Mouse (Mus musculus) c-Kit-positive CD71-negative TER-119-negative erythroid progenitor cells, embryonic 14.5 days (primary cell): ENCODE data around the gene B3gat3.
A peak's percentile ranks its signal among the peaks of the same experiment; 100 is the strongest.
"Not testable (repeated sequence)": the region's sequence is repeated elsewhere in the genome, so short reads cannot be mapped to it uniquely, and the experiment has no call there.

Source experiments
- DNase-seq: peaks from one replicate; pipeline ENCODE4 v3.0.0-alpha.2; 2013; ENCODE audit warnings: low read depth

B3gat3 gene

GRCm38 (mm10) chr19:8920073-8920736 lies at the start of gene B3gat3:
B3gat3 (plus strand) TSS chr19:8920374.
- peak; percentile 81 for DNase-seq

GRCm38 (mm10) chr19:8870381-8870780 lies 49.8 kb upstream of the B3gat3 start:
- not testable (repeated sequence) for DNase-seq

GRCm38 (mm10) chr19:8870838-8871237 lies 49.3 kb upstream of the B3gat3 start:
- no peak for DNase-seq

- DNase-seq: peak; percentile 94
These were observed 48.6 kb upstream of the B3gat3 start, which contains the start of gene Ubxn1 for GRCm38 (mm10) chr19:8871267-8872186. Ubxn1 (plus strand) TSS chr19:8871496.

GRCm38 (mm10) chr19:8872266-8872840 lies 47.8 kb upstream of the B3gat3 start:
- no peak for DNase-seq

GRCm38 (mm10) chr19:8875031-8875430 lies 45.1 kb upstream of the B3gat3 start:
- no peak for DNase-seq

- peak; percentile 82 for DNase-seq
These were observed 39.7 kb upstream of the B3gat3 start, which contains the start of gene Uqcc3 for GRCm38 (mm10) chr19:8880311-8881033. Uqcc3 (minus strand) TSS chr19:8880923.

- no peak for DNase-seq
These were observed 39.2 kb upstream of the B3gat3 start for GRCm38 (mm10) chr19:8881034-8881392.

- DNase-seq: no peak
These were observed 36.6 kb upstream of the B3gat3 start, which contains the start of the genes Lbhd1 and Gm49403 for GRCm38 (mm10) chr19:8883616-8884015. Lbhd1 (plus strand) TSS chr19:8883732. Gm49403 (plus strand) TSS chr19:8883930.

- no peak for DNase-seq
These were observed 33.1 kb upstream of the B3gat3 start for GRCm38 (mm10) chr19:8886916-8887584.

GRCm38 (mm10) chr19:8887585-8888463 lies 32.4 kb upstream of the B3gat3 start:
- DNase-seq: no peak

- DNase-seq: peak; percentile 94
These were observed 31.4 kb upstream of the B3gat3 start, which contains the start of the genes 1810009A15Rik and Gm49416 for GRCm38 (mm10) chr19:8888511-8889385. 1810009A15Rik (plus strand) TSS chr19:8888853. Gm49416 (plus strand) TSS chr19:8888926.

GRCm38 (mm10) chr19:8892829-8893766 lies 27.1 kb upstream of the B3gat3 start, which contains the start of gene Ints5:
Ints5 (plus strand) TSS chr19:8893005.
- DNase-seq: peak; percentile 91

- DNase-seq: no peak
These were observed 24.7 kb upstream of the B3gat3 start for GRCm38 (mm10) chr19:8895397-8895960.

GRCm38 (mm10) chr19:8896231-8896630 lies 23.9 kb upstream of the B3gat3 start:
- DNase-seq: not testable (repeated sequence)

GRCm38 (mm10) chr19:8897211-8897864 lies 22.8 kb upstream of the B3gat3 start:
- DNase-seq: not testable (repeated sequence)
